Mouse (Mus musculus): ENCODE data around the gene Lamtor2. TPM values are rescaled to one million over a fixed set of nuclear protein-coding genes. Genes with fewer than 3 reads are reported as not detected.

Lamtor2 gene
- polyA plus RNA-seq, 1 experiment from 2014 or later: 103 TPM

DNA sequence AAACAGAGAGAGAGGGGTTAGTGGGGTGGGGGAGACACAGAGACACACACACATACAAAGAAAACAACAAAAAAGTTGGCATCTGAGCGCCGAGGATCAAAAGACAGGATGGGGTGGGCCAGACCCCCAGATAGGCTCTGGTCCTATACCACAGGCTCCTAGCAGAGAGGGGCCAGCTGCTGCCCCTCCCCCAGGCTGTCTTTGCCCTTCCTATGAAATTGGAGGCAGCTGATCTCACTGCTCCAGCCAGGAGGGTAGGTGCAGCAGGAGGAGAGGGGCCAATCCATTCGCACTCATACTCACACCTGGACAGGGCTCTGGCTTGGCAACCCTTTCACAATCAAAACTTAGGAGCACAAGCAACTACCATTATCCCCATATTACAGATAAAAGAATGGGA lies 43.6 kb downstream of the Lamtor2 start:
- H3K4me2 ChIP-seq: peak overlapping the region; percentile 48
- H3K9me3 ChIP-seq (ENCODE audit: control insufficient read depth, low read length): no peaks in the 10 kb centered on the region
- no peaks in the 10 kb centered on the region for H3K36me3 ChIP-seq (ENCODE audit: control insufficient read depth, insufficient read depth, low read length)
- WGBS: 82% methylated on average over 3 of the region's 3 CpGs
- peak overlapping the region; percentile 76 for H3K27ac ChIP-seq (ENCODE audit: low read depth, low read length)
- peaks cover 21% of the 10 kb centered on the region for H3K4me1 ChIP-seq (ENCODE audit: control insufficient read depth, insufficient read depth, low read length)
- H3K4me3 ChIP-seq (ENCODE audit: low read depth, low read length): 0 out of 2 replicates have a peak overlapping the region, but pooled peaks have one; percentile 25
- no peaks in the 10 kb centered on the region for H3K27me3 ChIP-seq (ENCODE audit: control insufficient read depth, insufficient read depth, low read length)
- ATAC-seq (ENCODE audit: low FRiP score) (peak; percentile 31; the same call in 1 of the 2 replicates), DNase-seq (ENCODE audit: low spot score, missing footprints) (no peak)
- no peak overlapping the region; the same call in 1 of the 2 replicates for H3K9ac ChIP-seq (ENCODE audit: low read length)

DNA sequence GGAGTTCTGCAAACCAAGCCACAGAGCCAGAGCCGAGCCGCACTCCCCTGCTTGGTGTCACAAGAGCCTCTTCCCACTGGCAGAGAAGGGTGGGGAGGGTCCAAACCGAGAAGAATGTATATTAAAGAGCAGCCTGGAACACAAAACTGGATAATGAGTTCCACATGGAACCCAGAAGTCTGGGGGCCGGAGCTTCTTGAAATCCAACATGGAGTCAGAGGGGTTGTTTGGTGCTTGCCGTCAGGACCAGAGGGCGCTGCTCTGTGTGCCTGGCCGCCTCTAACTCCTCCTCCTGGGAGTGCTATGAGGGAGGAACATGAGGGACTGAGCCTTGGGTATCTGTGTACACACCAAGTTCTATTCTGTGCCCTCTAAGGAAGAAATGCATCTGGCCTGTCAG lies 47.1 kb downstream of the Lamtor2 start:
- H3K4me2 ChIP-seq: no peak overlapping the region
- no peak overlapping the region for H3K9ac ChIP-seq (ENCODE audit: low read length)
- H3K4me1 ChIP-seq (ENCODE audit: control insufficient read depth, insufficient read depth, low read length): peaks cover 19% of the 10 kb centered on the region
- ATAC-seq (ENCODE audit: low FRiP score) (no peak), DNase-seq (ENCODE audit: low spot score, missing footprints) (no peak)
- H3K27ac ChIP-seq (ENCODE audit: low read depth, low read length): no peak overlapping the region
- no peaks in the 10 kb centered on the region for H3K36me3 ChIP-seq (ENCODE audit: control insufficient read depth, insufficient read depth, low read length)
- H3K4me3 ChIP-seq (ENCODE audit: low read depth, low read length): no peak overlapping the region
- WGBS: 47% methylated on average over 7 of the region's 7 CpGs
- no peaks in the 10 kb centered on the region for H3K9me3 ChIP-seq (ENCODE audit: control insufficient read depth, low read length)
- peaks cover 22% of the 10 kb centered on the region for H3K27me3 ChIP-seq (ENCODE audit: control insufficient read depth, insufficient read depth, low read length)

- Histone ChIP-seq H3K9me3 (ENCODE audit: control insufficient read depth, low read length) (no peaks in the 10 kb centered on the region), H3K4me3 (ENCODE audit: low read depth, low read length) (no peak overlapping the region)
Observed at GRCm38 (mm10) chr3:88505081-88505480, 47.8 kb downstream of the Lamtor2 start.

DNA sequence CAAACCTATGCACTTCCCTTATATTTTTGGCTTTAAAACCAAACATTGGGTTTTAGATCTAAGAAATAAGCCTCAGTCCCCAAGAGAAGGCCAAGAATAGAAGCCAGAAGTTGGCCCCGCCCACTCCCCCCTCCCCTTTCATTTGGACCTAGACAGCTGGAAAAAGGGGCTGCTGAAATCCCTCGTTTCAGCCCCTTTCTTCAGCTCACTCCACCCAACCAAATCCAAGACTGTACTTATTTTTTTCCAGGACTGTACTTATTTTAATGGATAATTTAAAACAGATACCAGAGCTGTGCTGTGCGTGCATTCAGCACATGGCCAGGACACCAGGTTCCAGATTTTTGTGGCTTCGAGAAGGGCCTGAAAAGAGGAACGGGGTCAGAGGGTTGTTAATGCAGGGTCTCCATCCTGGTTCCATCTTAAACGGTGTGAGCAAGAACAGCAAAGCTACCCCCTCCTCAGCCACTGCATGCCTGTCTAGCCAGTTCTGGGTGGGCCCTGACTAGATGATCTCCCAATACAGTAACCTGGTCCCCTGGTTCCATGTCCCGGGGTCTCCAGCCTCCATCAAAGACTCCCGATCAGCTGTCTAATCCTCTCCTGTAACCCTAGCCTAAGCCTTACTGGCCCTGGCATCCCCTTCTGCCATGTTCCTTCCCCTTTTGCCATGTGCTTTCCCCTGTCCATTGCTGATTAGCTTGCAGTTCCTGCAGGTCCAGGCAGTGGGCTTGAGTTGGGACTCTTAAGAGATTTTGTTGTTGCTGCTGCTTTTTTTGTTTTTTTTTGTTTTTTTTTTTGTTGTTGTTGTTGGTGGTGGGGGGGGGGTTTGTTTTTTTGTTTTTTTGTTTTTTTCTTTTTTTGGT lies 48.8 kb downstream of the Lamtor2 start:
- Histone ChIP-seq H3K4me3 (ENCODE audit: low read depth, low read length) (no peak overlapping the region), H3K27ac (ENCODE audit: low read depth, low read length) (no peak overlapping the region), H3K4me2 (no peak overlapping the region), H3K36me3 (ENCODE audit: control insufficient read depth, insufficient read depth, low read length) (no peaks in the 10 kb centered on the region), H3K9ac (ENCODE audit: low read length) (no peak overlapping the region), H3K27me3 (ENCODE audit: control insufficient read depth, insufficient read depth, low read length) (peaks cover 22% of the 10 kb centered on the region), H3K9me3 (ENCODE audit: control insufficient read depth, low read length) (no peaks in the 10 kb centered on the region), H3K4me1 (ENCODE audit: control insufficient read depth, insufficient read depth, low read length) (peaks cover 11% of the 10 kb centered on the region; the same call in 1 of the 2 replicates)
- 41% methylated on average over 8 of the region's 8 CpGs for WGBS
- peak; percentile 85 for DNase-seq (ENCODE audit: low spot score, missing footprints)
- no peak for ATAC-seq (ENCODE audit: low FRiP score)

More at GRCm38 (mm10) chr3:88505081-88505480, 47.8 kb downstream of the Lamtor2 start:
- Histone ChIP-seq H3K36me3 (ENCODE audit: control insufficient read depth, insufficient read depth, low read length) (no peaks in the 10 kb centered on the region), H3K4me2 (no peak overlapping the region), H3K27ac (ENCODE audit: low read depth, low read length) (no peak overlapping the region), H3K4me1 (ENCODE audit: control insufficient read depth, insufficient read depth, low read length) (peaks cover 16% of the 10 kb centered on the region), H3K27me3 (ENCODE audit: control insufficient read depth, insufficient read depth, low read length) (peaks cover 22% of the 10 kb centered on the region), H3K9ac (ENCODE audit: low read length) (no peak overlapping the region)
- ATAC-seq (ENCODE audit: low FRiP score) (no peak), DNase-seq (ENCODE audit: low spot score, missing footprints) (no peak)
- WGBS: 70% methylated on average over 6 of the region's 6 CpGs

GRCm38 (mm10) chr3:88503505-88503863 lies 49.4 kb downstream of the Lamtor2 start:
- H3K27ac ChIP-seq (ENCODE audit: low read depth, low read length): no peak overlapping the region
- H3K4me3 ChIP-seq (ENCODE audit: low read depth, low read length): no peak overlapping the region; the same call in 1 of the 2 replicates

DNA sequence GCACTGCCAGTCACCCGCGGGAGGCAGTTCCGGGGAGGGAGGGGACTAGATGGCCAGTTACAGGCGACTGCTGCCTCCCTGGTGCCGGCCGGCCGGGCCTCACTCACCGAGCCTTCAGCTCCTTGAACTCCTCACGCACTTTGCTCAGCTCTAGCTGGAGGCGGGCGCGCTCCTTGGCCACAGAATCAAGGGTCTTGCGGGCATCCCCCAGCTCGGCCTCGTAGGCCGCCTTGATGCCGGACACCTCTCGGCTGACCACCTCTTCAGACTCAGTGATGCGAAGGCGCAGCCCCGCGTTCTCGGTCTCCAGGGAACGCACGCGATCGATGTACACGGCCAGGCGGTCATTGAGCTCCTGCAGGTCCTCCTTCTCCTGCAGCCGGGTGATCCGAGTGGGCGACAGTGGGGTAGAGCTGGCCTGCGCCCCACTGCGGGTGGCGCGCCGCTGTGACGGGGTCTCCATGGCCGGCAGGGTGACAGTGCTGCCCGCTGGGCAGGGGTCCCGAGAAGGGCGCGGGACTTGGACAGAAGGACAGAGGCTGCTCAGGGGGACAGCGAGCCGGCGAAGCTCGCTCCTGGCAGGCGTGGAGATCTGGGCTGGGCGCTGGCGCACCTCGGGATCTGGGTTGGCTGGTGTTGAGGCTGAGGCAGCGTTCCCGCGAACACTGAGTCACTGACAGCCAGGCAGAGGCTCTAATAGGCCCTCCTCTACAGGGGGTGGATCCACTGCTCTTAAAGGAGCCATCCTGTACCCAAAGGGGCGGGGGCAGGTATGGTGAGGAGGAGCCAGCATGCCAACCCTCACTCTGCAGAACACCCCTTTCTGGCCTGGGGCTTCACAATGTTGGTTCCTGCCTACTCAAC lies 50.0 kb downstream of the Lamtor2 start:
- Histone ChIP-seq H3K9me3 (ENCODE audit: control insufficient read depth, low read length) (no peaks in the 10 kb centered on the region), H3K9ac (ENCODE audit: low read length) (peak overlapping the region; percentile 64), H3K36me3 (ENCODE audit: control insufficient read depth, insufficient read depth, low read length) (no peaks in the 10 kb centered on the region), H3K4me1 (ENCODE audit: control insufficient read depth, insufficient read depth, low read length) (peaks cover 11% of the 10 kb centered on the region; the same call in 1 of the 2 replicates), H3K4me2 (peak overlapping the region; percentile 97), H3K27ac (ENCODE audit: low read depth, low read length) (no peak overlapping the region), H3K27me3 (ENCODE audit: control insufficient read depth, insufficient read depth, low read length) (peaks cover 22% of the 10 kb centered on the region), H3K4me3 (ENCODE audit: low read depth, low read length) (peak overlapping the region; percentile 47)
- DNase-seq (ENCODE audit: low spot score, missing footprints): peak; percentile 93
- WGBS: 1% methylated on average over 53 of the region's 55 CpGs
- peak; percentile 83 for ATAC-seq (ENCODE audit: low FRiP score)

More at GRCm38 (mm10) chr3:88503505-88503863, 49.4 kb downstream of the Lamtor2 start:
- DNase-seq (ENCODE audit: low spot score, missing footprints) (no peak), ATAC-seq (ENCODE audit: low FRiP score) (no peak)
- peaks cover 11% of the 10 kb centered on the region; the same call in 1 of the 2 replicates for H3K4me1 ChIP-seq (ENCODE audit: control insufficient read depth, insufficient read depth, low read length)
- H3K27me3 ChIP-seq (ENCODE audit: control insufficient read depth, insufficient read depth, low read length): peaks cover 22% of the 10 kb centered on the region
- 22% methylated on average over 4 of the region's 4 CpGs for WGBS
- no peaks in the 10 kb centered on the region for H3K9me3 ChIP-seq (ENCODE audit: control insufficient read depth, low read length)
- no peaks in the 10 kb centered on the region for H3K36me3 ChIP-seq (ENCODE audit: control insufficient read depth, insufficient read depth, low read length)
- H3K4me2 ChIP-seq: peak overlapping the region; percentile 97
- H3K9ac ChIP-seq (ENCODE audit: low read length): no peak overlapping the region

DNA sequence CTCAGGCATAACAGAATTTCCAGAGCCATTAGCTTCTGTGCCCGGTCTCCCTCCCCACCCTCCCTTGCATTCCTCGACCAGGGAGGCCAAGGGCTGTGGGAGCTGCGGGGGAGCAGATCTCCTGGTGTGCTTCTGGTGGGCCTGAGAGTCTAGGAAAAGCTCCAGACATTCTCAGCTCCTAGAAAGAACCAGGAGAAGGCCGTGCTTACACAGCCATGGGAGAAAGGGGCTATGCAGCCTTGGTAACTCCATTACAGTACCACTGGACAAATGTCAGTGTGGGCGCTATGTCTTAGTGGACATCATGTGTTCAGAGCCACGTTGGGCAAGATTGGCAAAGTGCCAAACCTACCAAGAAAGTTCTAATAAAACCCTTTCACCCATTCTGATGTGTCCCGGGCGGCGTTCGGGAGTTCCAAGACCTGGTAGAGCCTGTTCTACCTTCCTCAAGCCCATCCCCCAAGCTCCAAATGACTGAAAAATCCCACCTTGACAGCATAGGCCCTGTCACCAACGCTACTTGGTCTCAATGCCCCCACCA lies 50.8 kb downstream of the Lamtor2 start:
- peak; percentile 72 for DNase-seq (ENCODE audit: low spot score, missing footprints)
- H3K36me3 ChIP-seq (ENCODE audit: control insufficient read depth, insufficient read depth, low read length): no peaks in the 10 kb centered on the region
- ATAC-seq (ENCODE audit: low FRiP score): no peak
- peak overlapping the region; percentile 64 for H3K9ac ChIP-seq (ENCODE audit: low read length)
- 14% methylated on average over 11 of the region's 11 CpGs for WGBS
- peaks cover 11% of the 10 kb centered on the region; the same call in 1 of the 2 replicates for H3K4me1 ChIP-seq (ENCODE audit: control insufficient read depth, insufficient read depth, low read length)
- peak overlapping the region; percentile 97 for H3K4me2 ChIP-seq
- H3K27ac ChIP-seq (ENCODE audit: low read depth, low read length): no peak overlapping the region
- H3K27me3 ChIP-seq (ENCODE audit: control insufficient read depth, insufficient read depth, low read length): peaks cover 22% of the 10 kb centered on the region
- H3K9me3 ChIP-seq (ENCODE audit: control insufficient read depth, low read length): no peaks in the 10 kb centered on the region
- peak overlapping the region; percentile 47 for H3K4me3 ChIP-seq (ENCODE audit: low read depth, low read length)

- DNase-seq (ENCODE audit: low spot score, missing footprints) (peak; percentile 82), ATAC-seq (ENCODE audit: low FRiP score) (no peak)
- Histone ChIP-seq H3K4me1 (ENCODE audit: control insufficient read depth, insufficient read depth, low read length) (peaks cover 11% of the 10 kb centered on the region; the same call in 1 of the 2 replicates), H3K9ac (ENCODE audit: low read length) (no peak overlapping the region), H3K4me2 (no peak overlapping the region), H3K27me3 (ENCODE audit: control insufficient read depth, insufficient read depth, low read length) (peaks cover 22% of the 10 kb centered on the region), H3K36me3 (ENCODE audit: control insufficient read depth, insufficient read depth, low read length) (no peaks in the 10 kb centered on the region), H3K9me3 (ENCODE audit: control insufficient read depth, low read length) (no peaks in the 10 kb centered on the region), H3K27ac (ENCODE audit: low read depth, low read length) (no peak overlapping the region), H3K4me3 (ENCODE audit: low read depth, low read length) (peak overlapping the region; percentile 47; the same call in 1 of the 2 replicates)
- WGBS: 58% methylated on average over 6 of the region's 6 CpGs
Observed at GRCm38 (mm10) chr3:88501366-88502030, 51.4 kb downstream of the Lamtor2 start.
